Mouse (Mus musculus): ENCODE results near the gene Flnc.

The Flnc gene

DNA sequence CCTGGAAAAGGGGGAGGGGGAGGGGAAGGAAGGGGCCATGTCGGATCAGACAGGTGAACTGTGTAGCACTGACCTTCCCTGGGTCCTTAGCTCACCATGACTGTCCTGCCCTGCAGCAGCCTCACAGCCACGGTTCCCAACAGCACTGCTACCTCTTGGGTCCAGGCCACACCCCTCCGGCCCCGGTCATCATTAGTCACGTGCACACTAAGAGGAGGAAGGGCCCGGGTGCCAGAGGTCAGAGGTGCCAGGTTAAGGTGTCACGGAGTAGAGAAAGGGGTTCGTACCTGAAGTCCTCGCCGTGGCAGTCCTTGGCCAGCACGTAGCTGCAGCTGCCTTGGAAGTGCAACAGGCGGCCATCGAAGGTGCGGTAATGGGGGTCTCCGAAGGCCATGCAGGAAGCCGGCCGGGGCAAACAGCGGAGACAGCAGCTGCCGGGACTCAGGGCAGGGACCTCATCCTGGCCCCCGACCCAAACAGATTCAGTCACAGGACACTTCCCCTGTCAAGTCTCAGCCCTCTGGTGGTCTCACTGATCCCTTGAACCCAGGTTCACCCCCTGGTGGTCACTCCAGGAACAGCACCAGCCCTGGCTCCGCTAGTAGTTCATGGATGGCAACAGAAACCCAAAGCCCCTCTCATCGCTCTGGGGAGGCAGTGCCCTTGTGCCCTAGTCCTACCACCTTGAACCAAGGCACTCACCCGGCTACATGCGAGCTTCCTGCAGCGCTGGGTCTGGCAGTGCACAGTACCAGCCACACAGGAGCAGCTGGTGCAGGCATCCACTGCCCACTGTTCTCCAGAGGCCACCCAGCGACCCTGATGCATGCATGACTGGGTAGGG lies 51.9 kb downstream of the Flnc start:
- peak; percentile 86 to 93 for DNase-seq

DNA sequence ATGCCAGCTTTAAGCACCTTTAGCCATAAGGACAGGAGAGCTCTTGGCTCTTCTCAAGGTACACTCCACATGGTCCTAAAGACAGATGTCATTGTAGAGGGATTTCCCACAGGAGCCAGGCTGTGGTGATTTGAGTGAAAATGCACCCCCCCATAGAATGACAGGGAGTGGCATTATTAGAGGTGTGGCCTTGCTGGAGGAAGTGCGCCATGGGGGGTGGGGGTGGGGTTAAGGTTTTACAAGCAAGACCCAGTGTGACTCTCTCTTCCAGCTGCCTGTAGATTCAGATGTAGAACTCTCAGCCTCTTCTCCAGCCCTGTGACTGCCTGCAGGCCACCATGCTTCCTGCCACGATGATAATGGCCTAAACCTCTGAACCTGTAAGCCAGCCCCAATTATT lies 52.9 kb downstream of the Flnc start:
- DNase-seq: no peak

- DNase-seq: no peak
Observed at GRCm38 (mm10) chr6:29494101-29494500, 61.0 kb downstream of the Flnc start.

GRCm38 (mm10) chr6:29496270-29496669 lies 63.2 kb downstream of the Flnc start:
- DNase-seq: no peak

GRCm38 (mm10) chr6:29497791-29498190 lies 64.7 kb downstream of the Flnc start:
- no peak for DNase-seq

GRCm38 (mm10) chr6:29500177-29500576 lies 67.1 kb downstream of the Flnc start:
- no peak for DNase-seq

DNA sequence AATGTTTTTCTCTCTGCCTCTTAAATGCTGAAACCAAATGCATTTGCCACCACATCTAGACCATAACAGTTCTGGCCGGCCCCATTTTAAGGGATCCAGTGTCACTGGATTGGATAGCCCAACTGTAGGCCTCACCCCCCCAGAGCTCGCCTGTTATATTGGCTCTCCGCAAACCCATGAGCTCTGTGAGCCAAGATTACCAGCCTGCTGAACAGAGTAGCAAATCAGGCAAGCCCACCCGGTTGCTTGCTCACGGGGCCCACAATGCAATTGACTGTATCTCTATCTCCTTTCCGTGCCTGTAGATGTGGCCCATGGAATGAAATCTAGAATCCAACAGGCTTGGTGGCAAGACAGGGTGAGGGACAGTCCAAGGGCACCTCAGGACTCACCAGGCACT lies 67.8 kb downstream of the Flnc start:
- DNase-seq: no peak

DNA sequence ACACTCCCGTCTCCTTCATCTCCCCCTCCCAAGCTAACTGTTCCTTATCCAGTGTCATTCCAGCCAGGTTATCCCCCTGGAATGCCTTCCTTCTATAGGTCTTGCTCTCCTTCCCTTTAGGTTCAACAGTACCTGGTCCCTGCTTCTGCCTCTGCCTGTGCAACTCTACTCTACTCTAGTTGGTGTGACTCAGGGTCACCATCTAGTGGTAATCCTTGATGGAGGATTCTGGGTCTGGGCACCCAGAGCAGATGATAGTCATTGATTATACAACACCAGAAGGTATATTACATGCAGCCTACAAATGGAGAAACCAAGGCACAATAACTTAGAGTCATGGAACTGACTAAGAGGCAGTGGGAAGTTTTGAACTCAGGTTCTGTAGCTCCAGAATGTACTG lies 68.5 kb downstream of the Flnc start:
- peak in 1 of 2 experiments; percentile 13 for DNase-seq

DNA sequence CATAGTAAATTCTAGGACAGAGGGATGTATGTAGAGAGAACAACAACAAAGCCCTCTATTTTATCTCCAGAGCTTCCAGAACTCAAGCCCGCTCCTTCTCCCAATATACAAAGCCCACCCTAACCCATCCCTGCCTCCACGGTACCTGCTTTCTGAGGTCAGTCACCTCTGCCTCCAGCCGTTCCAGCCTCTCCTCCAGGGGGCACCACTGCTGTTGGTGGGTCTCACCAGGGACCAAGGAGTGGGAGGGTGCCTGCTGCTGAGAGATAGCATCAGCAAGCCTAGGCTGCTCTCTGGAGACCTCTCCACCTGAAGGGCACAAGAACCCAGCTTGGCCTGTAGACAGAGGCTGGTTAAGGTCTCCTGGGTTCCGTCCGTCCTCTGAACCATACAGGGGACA lies 72.4 kb downstream of the Flnc start:
- DNase-seq: no peak

GRCm38 (mm10) chr6:29506834-29507233 lies 73.8 kb downstream of the Flnc start:
- no peak for DNase-seq

- peak in 1 of 2 experiments; percentile 20 for DNase-seq
Observed at GRCm38 (mm10) chr6:29507447-29508309, 74.6 kb downstream of the Flnc start, which contains the start of gene Kcp. Gene Kcp (minus strand): TSS chr6:29507952.

DNA sequence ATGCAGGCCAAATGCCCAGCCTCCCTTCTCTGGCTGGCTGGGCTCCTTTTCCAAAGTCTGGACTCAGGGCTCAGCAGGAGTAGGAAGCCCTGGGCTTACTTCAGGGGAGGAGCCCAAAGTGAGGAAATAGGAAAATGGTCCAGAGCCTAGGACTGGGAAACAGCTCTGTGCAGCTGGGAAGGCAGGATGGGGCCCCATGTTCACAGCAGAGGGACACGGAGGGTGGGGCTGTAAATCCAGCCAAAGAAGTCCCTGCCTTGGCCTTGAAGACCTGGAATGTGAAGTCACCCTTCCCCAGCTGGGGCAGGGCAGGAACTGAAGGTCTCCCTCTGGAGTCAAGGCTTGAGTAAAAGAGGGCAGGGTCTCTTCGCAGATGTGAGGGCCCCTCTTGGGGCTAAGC lies 76.0 kb downstream of the Flnc start:
- no peak for DNase-seq

Data from cerebellum, postnatal 14 days (tissue).